Mouse (Mus musculus) thymus, adult 2 months (tissue): ENCODE data around the gene Tmprss12.

ENCODE experiments used
- CTCF ChIP-seq: fragments of 200-500 bp; IDR thresholded peaks from 2 replicates; pipeline ENCODE4 v1.5.1; 2012; ENCODE audit warnings: mild to moderate bottlenecking, control low read depth, low read length, moderate library complexity, borderline replicate concordance; ENCODE audit not compliant: control insufficient read depth, poor library complexity, insufficient read depth; ENCODE audit errors: extremely low read depth
- POLR2A ChIP-seq: fragments of 200-500 bp; IDR thresholded peaks from 2 replicates; pipeline ENCODE4 v1.6.1; 2012; ENCODE audit warnings: mild to moderate bottlenecking, low read length, control low read depth, moderate library complexity; ENCODE audit not compliant: control insufficient read depth, poor library complexity, insufficient read depth; ENCODE audit errors: extremely low read depth

DNA sequence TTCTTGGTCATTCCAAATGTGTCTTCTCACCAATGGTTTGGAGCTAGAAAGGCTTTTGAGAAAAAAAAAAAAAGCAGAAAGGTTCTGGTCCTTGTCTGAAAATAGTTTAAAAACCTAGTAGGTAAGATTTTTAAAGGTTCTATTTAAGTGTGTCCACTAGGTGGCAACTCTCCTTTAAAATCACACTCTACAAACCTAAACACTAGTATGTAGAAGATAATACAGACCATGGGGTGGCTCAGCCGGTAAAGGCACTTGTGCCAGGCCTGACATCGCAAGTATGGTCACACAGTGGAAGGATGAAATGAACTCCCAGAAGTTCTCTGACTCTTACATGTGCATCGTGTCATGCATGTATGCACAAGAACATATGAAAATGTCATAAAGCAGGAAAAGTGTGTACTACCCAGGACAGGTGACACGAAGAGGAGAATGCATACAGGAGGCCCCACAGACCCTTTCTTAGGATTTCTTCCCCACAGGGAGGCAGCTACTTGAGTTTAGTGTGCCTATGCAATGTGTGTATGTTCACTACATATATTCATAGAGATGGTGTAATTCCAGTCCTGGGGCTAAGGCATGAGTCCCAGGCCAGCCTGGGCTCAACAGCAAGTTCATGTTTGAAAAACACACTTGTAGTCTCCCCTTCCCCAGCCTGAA is 17.3 kb upstream of the Tmprss12 start:
- TF ChIP-seq CTCF, result no peak
- TF ChIP-seq POLR2A, result no peak
